Mouse (Mus musculus): Measurements from ENCODE around the gene Ddx59. TPM values are rescaled to one million over a fixed set of nuclear protein-coding genes. Genes with fewer than 3 reads are reported as not detected.

Ddx59 gene
- polyA plus RNA-seq, 1 experiment = 8.0 TPM

- Histone ChIP-seq H3K4me2 (ENCODE audit: low read depth) (no peak overlapping the region), H3K27me3 (ENCODE audit: control insufficient read depth, insufficient read depth, insufficient read length) (no peaks in the 10 kb centered on the region), H3ac (ENCODE audit: control insufficient read depth, insufficient read length) (no peak overlapping the region), H3K4me3 (no peak overlapping the region), H3K79me2 (ENCODE audit: control insufficient read depth, insufficient read depth) (no peaks in the 10 kb centered on the region), H3K36me3 (ENCODE audit: control insufficient read depth, insufficient read depth) (no peaks in the 10 kb centered on the region)
- TF ChIP-seq MYOD1 (IDR thresholded peaks at IDR 0.05; ENCODE audit: control insufficient read depth in 1 of 3, insufficient read length in 2 of 3, low read depth in 2 of 3) (no peak), TCF3 (IDR thresholded peaks at IDR 0.05; ENCODE audit: insufficient read length, low read depth) (no peak), REST (IDR thresholded peaks at IDR 0.05; ENCODE audit: insufficient read depth, insufficient read length) (no peak), USF1 (IDR thresholded peaks at IDR 0.05; ENCODE audit: low read depth) (no peak), POLR2A (IDR thresholded peaks at IDR 0.05; ENCODE audit: insufficient read length, low read depth) (no peak), TCF12 (IDR thresholded peaks at IDR 0.05; ENCODE audit: insufficient read depth, poor library complexity, severe bottlenecking) (no peak), CEBPB (IDR thresholded peaks at IDR 0.05; ENCODE audit: insufficient read depth, poor library complexity, severe bottlenecking) (no peak), POLR2AphosphoS2 (IDR thresholded peaks at IDR 0.05; ENCODE audit: insufficient read length, low read depth) (no peak), E2F4 (IDR thresholded peaks at IDR 0.05; ENCODE audit: insufficient read depth) (no peak), MYOG (IDR thresholded peaks at IDR 0.05; ENCODE audit: control insufficient read depth in 1 of 3, insufficient read depth in 1 of 3, insufficient read length in 2 of 3, low read depth in 2 of 3) (no peak), MAX (IDR thresholded peaks at IDR 0.05; ENCODE audit: low read depth) (no peak), SRF (IDR thresholded peaks at IDR 0.05; ENCODE audit: control insufficient read depth, insufficient read length, low read depth) (no peak)
Observed at GRCm38 (mm10) chr1:136394506-136394905, 20.6 kb upstream of the Ddx59 start.

GRCm38 (mm10) chr1:136395073-136395472 is 20.0 kb upstream of the Ddx59 start:
- no peaks in the 10 kb centered on the region for H3K79me2 ChIP-seq (ENCODE audit: control insufficient read depth, insufficient read depth)
- no peak overlapping the region for H3ac ChIP-seq (ENCODE audit: control insufficient read depth, insufficient read length)
- TF ChIP-seq TCF3 (IDR thresholded peaks at IDR 0.05; ENCODE audit: insufficient read length, low read depth) (no peak), MYOD1 (IDR thresholded peaks at IDR 0.05; ENCODE audit: control insufficient read depth in 1 of 3, insufficient read length in 2 of 3, low read depth in 2 of 3) (no peak), E2F4 (IDR thresholded peaks at IDR 0.05; ENCODE audit: insufficient read depth) (no peak), MYOG (IDR thresholded peaks at IDR 0.05; ENCODE audit: control insufficient read depth in 1 of 3, insufficient read depth in 1 of 3, insufficient read length in 2 of 3, low read depth in 2 of 3) (no peak), POLR2AphosphoS2 (IDR thresholded peaks at IDR 0.05; ENCODE audit: insufficient read length, low read depth) (no peak), MAX (IDR thresholded peaks at IDR 0.05; ENCODE audit: low read depth) (no peak), REST (IDR thresholded peaks at IDR 0.05; ENCODE audit: insufficient read depth, insufficient read length) (no peak), SRF (IDR thresholded peaks at IDR 0.05; ENCODE audit: control insufficient read depth, insufficient read length, low read depth) (no peak), USF1 (IDR thresholded peaks at IDR 0.05; ENCODE audit: low read depth) (no peak), POLR2A (IDR thresholded peaks at IDR 0.05; ENCODE audit: insufficient read length, low read depth) (no peak), TCF12 (IDR thresholded peaks at IDR 0.05; ENCODE audit: insufficient read depth, poor library complexity, severe bottlenecking) (no peak), CEBPB (IDR thresholded peaks at IDR 0.05; ENCODE audit: insufficient read depth, poor library complexity, severe bottlenecking) (no peak)
- no peaks in the 10 kb centered on the region for H3K36me3 ChIP-seq (ENCODE audit: control insufficient read depth, insufficient read depth)
- H3K4me2 ChIP-seq (ENCODE audit: low read depth) = no peak overlapping the region
- no peak overlapping the region for H3K4me3 ChIP-seq
- H3K27me3 ChIP-seq (ENCODE audit: control insufficient read depth, insufficient read depth, insufficient read length) = no peaks in the 10 kb centered on the region

GRCm38 (mm10) chr1:136401281-136401680 is 13.8 kb upstream of the Ddx59 start:
- no peak overlapping the region for H3K4me3 ChIP-seq
- no peak overlapping the region for H3ac ChIP-seq (ENCODE audit: control insufficient read depth, insufficient read length)
- no peaks in the 10 kb centered on the region for H3K36me3 ChIP-seq (ENCODE audit: control insufficient read depth, insufficient read depth)
- H3K79me2 ChIP-seq (ENCODE audit: control insufficient read depth, insufficient read depth) = no peaks in the 10 kb centered on the region
- TF ChIP-seq USF1 (IDR thresholded peaks at IDR 0.05; ENCODE audit: low read depth) (no peak), MYOD1 (IDR thresholded peaks at IDR 0.05; ENCODE audit: control insufficient read depth in 1 of 3, insufficient read length in 2 of 3, low read depth in 2 of 3) (no peak), POLR2A (IDR thresholded peaks at IDR 0.05; ENCODE audit: insufficient read length, low read depth) (no peak), CEBPB (IDR thresholded peaks at IDR 0.05; ENCODE audit: insufficient read depth, poor library complexity, severe bottlenecking) (no peak), MYOG (IDR thresholded peaks at IDR 0.05; ENCODE audit: control insufficient read depth in 1 of 3, insufficient read depth in 1 of 3, insufficient read length in 2 of 3, low read depth in 2 of 3) (no peak), SRF (IDR thresholded peaks at IDR 0.05; ENCODE audit: control insufficient read depth, insufficient read length, low read depth) (no peak), REST (IDR thresholded peaks at IDR 0.05; ENCODE audit: insufficient read depth, insufficient read length) (no peak), TCF12 (IDR thresholded peaks at IDR 0.05; ENCODE audit: insufficient read depth, poor library complexity, severe bottlenecking) (no peak), E2F4 (IDR thresholded peaks at IDR 0.05; ENCODE audit: insufficient read depth) (no peak), MAX (IDR thresholded peaks at IDR 0.05; ENCODE audit: low read depth) (no peak), POLR2AphosphoS2 (IDR thresholded peaks at IDR 0.05; ENCODE audit: insufficient read length, low read depth) (no peak)
- peak overlapping the region; percentile 47 for H3K4me2 ChIP-seq (ENCODE audit: low read depth)
- no peaks in the 10 kb centered on the region for H3K27me3 ChIP-seq (ENCODE audit: control insufficient read depth, insufficient read depth, insufficient read length)

GRCm38 (mm10) chr1:136409631-136410030 is 5.4 kb upstream of the Ddx59 start:
- Histone ChIP-seq H3K4me2 (ENCODE audit: low read depth) (no peak overlapping the region), H3K79me2 (ENCODE audit: control insufficient read depth, insufficient read depth) (no peaks in the 10 kb centered on the region), H3K27me3 (ENCODE audit: control insufficient read depth, insufficient read depth, insufficient read length) (no peaks in the 10 kb centered on the region), H3ac (ENCODE audit: control insufficient read depth, insufficient read length) (no peak overlapping the region), H3K4me3 (no peak overlapping the region), H3K36me3 (ENCODE audit: control insufficient read depth, insufficient read depth) (no peaks in the 10 kb centered on the region)
- no peak for TF ChIP-seq TCF3 (IDR thresholded peaks at IDR 0.05; ENCODE audit: insufficient read length, low read depth)
- no peak for TF ChIP-seq USF1 (IDR thresholded peaks at IDR 0.05; ENCODE audit: low read depth)
- TF ChIP-seq POLR2AphosphoS2 (IDR thresholded peaks at IDR 0.05; ENCODE audit: insufficient read length, low read depth) = no peak
- TF ChIP-seq REST (IDR thresholded peaks at IDR 0.05; ENCODE audit: insufficient read depth, insufficient read length) = no peak
- TF ChIP-seq SRF (IDR thresholded peaks at IDR 0.05; ENCODE audit: control insufficient read depth, insufficient read length, low read depth) = no peak
- TF ChIP-seq POLR2A (IDR thresholded peaks at IDR 0.05; ENCODE audit: insufficient read length, low read depth) = no peak
- TF ChIP-seq MYOG (IDR thresholded peaks at IDR 0.05; ENCODE audit: control insufficient read depth in 1 of 3, insufficient read depth in 1 of 3, insufficient read length in 2 of 3, low read depth in 2 of 3) = no peak
- no peak for TF ChIP-seq E2F4 (IDR thresholded peaks at IDR 0.05; ENCODE audit: insufficient read depth)
- no peak for TF ChIP-seq MAX (IDR thresholded peaks at IDR 0.05; ENCODE audit: low read depth)
- TF ChIP-seq CEBPB (IDR thresholded peaks at IDR 0.05; ENCODE audit: insufficient read depth, poor library complexity, severe bottlenecking) = no peak
- no peak for TF ChIP-seq MYOD1 (IDR thresholded peaks at IDR 0.05; ENCODE audit: control insufficient read depth in 1 of 3, insufficient read length in 2 of 3, low read depth in 2 of 3)
- no peak for TF ChIP-seq TCF12 (IDR thresholded peaks at IDR 0.05; ENCODE audit: insufficient read depth, poor library complexity, severe bottlenecking)
